Mouse (Mus musculus) liver, adult 2 months (tissue): ENCODE measurements around the gene Chchd1. TPM values are rescaled to one million over a fixed set of nuclear protein-coding genes. Genes with fewer than 3 reads are reported as not detected.
A peak's percentile ranks its signal among the peaks of the same experiment; 100 is the strongest.

Experiments used
- DNase-seq: peaks from one replicate; pipeline ENCODE4 v3.0.0-alpha.2; 2011; ENCODE audit warnings: low read depth, low spot score; ENCODE audit errors: extremely low read depth
- H3K27ac ChIP-seq: fragments of 200-500 bp; replicated peaks from 2 replicates; pipeline ENCODE4 v1.5.1; 2012; ENCODE audit warnings: low read depth, mild to moderate bottlenecking, control low read depth, inconsistent platforms, low read length; ENCODE audit not compliant: insufficient read depth
- H3K27me3 ChIP-seq: fragments of 200-500 bp; 2 replicates; pipeline ENCODE4 v1.6.1; 2012; ENCODE audit warnings: mild to moderate bottlenecking, moderate library complexity, low read length, inconsistent platforms; ENCODE audit not compliant: control insufficient read depth, insufficient read depth
- H3K36me3 ChIP-seq: fragments of 200-500 bp; 2 replicates; pipeline ENCODE4 v1.6.1; 2012; ENCODE audit warnings: low read length, inconsistent platforms; ENCODE audit not compliant: control insufficient read depth, insufficient read depth
- H3K4me1 ChIP-seq: fragments of 200-500 bp; 2 replicates; pipeline ENCODE4 v1.6.1; 2011; ENCODE audit warnings: low read length; ENCODE audit not compliant: control insufficient read depth, insufficient read depth
- H3K4me3 ChIP-seq: fragments of 200-500 bp; 2 replicates; pipeline ENCODE4 v1.5.1; 2011; ENCODE audit warnings: low read depth, mild to moderate bottlenecking, control low read depth, low read length, moderate library complexity; ENCODE audit not compliant: insufficient read depth
- H3K79me2 ChIP-seq: fragments of 200-500 bp; 2 replicates; pipeline ENCODE4 v1.6.1; 2012; ENCODE audit warnings: inconsistent platforms, mild to moderate bottlenecking, low read length, moderate library complexity; ENCODE audit not compliant: control insufficient read depth, insufficient read depth
- H3K9ac ChIP-seq: fragments of 200-500 bp; 2 replicates; pipeline ENCODE4 v1.6.1; 2012; ENCODE audit warnings: low read depth, mild to moderate bottlenecking, control low read depth, inconsistent platforms, low read length
- CTCF ChIP-seq: fragments of 200-500 bp; IDR thresholded peaks from 2 replicates; pipeline ENCODE4 v1.5.1; 2011; ENCODE audit warnings: low read depth, low read length, control low read depth
- POLR2A ChIP-seq: fragments of 200-500 bp; IDR thresholded peaks from 2 replicates; pipeline ENCODE4 v1.6.1; 2011; ENCODE audit warnings: low read length, control low read depth; ENCODE audit not compliant: insufficient read depth; ENCODE audit errors: extremely low read depth
- WGBS: fragments of 180-500 bp; shearing (Covaris S2); methylation state at CpG from one replicate; pipeline ENCODE4 v1.1.7; 2018; 5-methylcytosine and 5-hydroxymethylcytosine counted together
- polyA plus RNA-seq: library from polyadenylated mRNA; depleted of rRNA; stranded (reverse); fragments of >200 nt; gene quantifications from 2 replicates; pipeline ENCODE4 v1.2.3, GENCODE M21; 2012
- total RNA-seq: library from RNA; depleted of rRNA; stranded (reverse); fragments of >200 nt; gene quantifications from 2 replicates; pipeline ENCODE4 v1.2.3, GENCODE M21; 2014

Chchd1 gene
- total and polyA plus RNA-seq, 2 experiments: 23.8 to 112 TPM

GRCm38 (mm10) chr14:20738511-20738910 lies 35.7 kb downstream of the Chchd1 start:
- no peak for DNase-seq
- TF ChIP-seq CTCF: no peak
- TF ChIP-seq POLR2A: no peak
- Histone ChIP-seq H3K79me2 (no peaks in the 10 kb centered on the region; the same call in 1 of the 2 replicates), H3K4me1 (peaks cover 2% of the 10 kb centered on the region; the same call in 1 of the 2 replicates), H3K36me3 (0 out of 2 replicates have a peak, but pooled peaks cover 2% of the 10 kb centered on the region), H3K27me3 (no peaks in the 10 kb centered on the region), H3K27ac (no peak overlapping the region), H3K4me3 (no peak overlapping the region), H3K9ac (no peak overlapping the region)
- WGBS: 79% methylated on average over 8 of the region's 8 CpGs

- H3K79me2 ChIP-seq: no peaks in the 10 kb centered on the region
- H3K27me3 ChIP-seq: no peaks in the 10 kb centered on the region
- no peak overlapping the region for H3K4me3 ChIP-seq
- 39% methylated on average over 9 of the region's 9 CpGs for WGBS
- TF ChIP-seq POLR2A: no peak
- no peak for TF ChIP-seq CTCF
- 0 out of 2 replicates have a peak, but pooled peaks cover 2% of the 10 kb centered on the region for H3K36me3 ChIP-seq
- DNase-seq: peak; percentile 69
- no peak overlapping the region for H3K9ac ChIP-seq
- no peaks in the 10 kb centered on the region for H3K4me1 ChIP-seq
- H3K27ac ChIP-seq: no peak overlapping the region
Observed at GRCm38 (mm10) chr14:20741301-20741700, 38.5 kb downstream of the Chchd1 start.

GRCm38 (mm10) chr14:20743614-20744013 lies 40.8 kb downstream of the Chchd1 start:
- Histone ChIP-seq H3K4me1 (no peaks in the 10 kb centered on the region), H3K79me2 (no peaks in the 10 kb centered on the region), H3K9ac (no peak overlapping the region), H3K27ac (no peak overlapping the region), H3K4me3 (no peak overlapping the region), H3K36me3 (0 out of 2 replicates have a peak, but pooled peaks cover 2% of the 10 kb centered on the region), H3K27me3 (no peaks in the 10 kb centered on the region)
- TF ChIP-seq CTCF (peak; percentile 33), POLR2A (no peak)
- 82% methylated on average over 3 of the region's 3 CpGs for WGBS
- DNase-seq: no peak

- no peak for TF ChIP-seq POLR2A
- no peak for TF ChIP-seq CTCF
- H3K36me3 ChIP-seq: peaks cover 2% of the 10 kb centered on the region; the same call in 1 of the 2 replicates
- DNase-seq: no peak
- WGBS: 79% methylated on average over 3 of the region's 3 CpGs
- no peaks in the 10 kb centered on the region for H3K27me3 ChIP-seq
- H3K27ac ChIP-seq: no peak overlapping the region
- no peaks in the 10 kb centered on the region for H3K79me2 ChIP-seq
- no peaks in the 10 kb centered on the region for H3K4me1 ChIP-seq
- H3K9ac ChIP-seq: no peak overlapping the region
- H3K4me3 ChIP-seq: no peak overlapping the region
Observed at GRCm38 (mm10) chr14:20746935-20747334, 44.1 kb downstream of the Chchd1 start.

GRCm38 (mm10) chr14:20748388-20748787 lies 45.6 kb downstream of the Chchd1 start:
- Histone ChIP-seq H3K4me3 (no peak overlapping the region), H3K9ac (no peak overlapping the region), H3K27me3 (no peaks in the 10 kb centered on the region), H3K27ac (no peak overlapping the region), H3K36me3 (no peaks in the 10 kb centered on the region; the same call in 1 of the 2 replicates), H3K79me2 (no peaks in the 10 kb centered on the region), H3K4me1 (peaks cover 2% of the 10 kb centered on the region; the same call in 1 of the 2 replicates)
- DNase-seq: no peak
- 81% methylated on average over 4 of the region's 4 CpGs for WGBS
- TF ChIP-seq CTCF: no peak
- no peak for TF ChIP-seq POLR2A

GRCm38 (mm10) chr14:20749494-20750051 lies 46.8 kb downstream of the Chchd1 start:
- WGBS: 91% methylated on average over 4 of the region's 4 CpGs
- Histone ChIP-seq H3K4me3 (no peak overlapping the region), H3K27ac (no peak overlapping the region), H3K27me3 (no peaks in the 10 kb centered on the region), H3K79me2 (no peaks in the 10 kb centered on the region), H3K4me1 (peaks cover 2% of the 10 kb centered on the region; the same call in 1 of the 2 replicates), H3K9ac (no peak overlapping the region), H3K36me3 (no peaks in the 10 kb centered on the region; the same call in 1 of the 2 replicates)
- DNase-seq: no peak
- TF ChIP-seq POLR2A: no peak
- no peak for TF ChIP-seq CTCF
